Mouse (Mus musculus): ENCODE data around the gene Sfmbt1.

Gene Sfmbt1

GRCm38 (mm10) chr14:30714799-30715617 lies at the start of gene Sfmbt1:
Gene Sfmbt1 (plus strand): TSS chr14:30714849.
- no peak for DNase-seq

- DNase-seq: no peak
Measured at GRCm38 (mm10) chr14:30666061-30666460, 48.6 kb upstream of the Sfmbt1 start.

GRCm38 (mm10) chr14:30666604-30667003 lies 48.0 kb upstream of the Sfmbt1 start:
- DNase-seq: no peak

- no peak for DNase-seq
Measured at GRCm38 (mm10) chr14:30670161-30670560, 44.5 kb upstream of the Sfmbt1 start.

- DNase-seq: no peak
Measured at GRCm38 (mm10) chr14:30671095-30671985, 43.3 kb upstream of the Sfmbt1 start.

- peak; percentile 72 for DNase-seq
Measured at GRCm38 (mm10) chr14:30671986-30672312, 42.7 kb upstream of the Sfmbt1 start.

GRCm38 (mm10) chr14:30674947-30675346 lies 39.7 kb upstream of the Sfmbt1 start:
- DNase-seq: no peak

- no peak for DNase-seq
Measured at GRCm38 (mm10) chr14:30682131-30682530, 32.5 kb upstream of the Sfmbt1 start.

- DNase-seq: peak; percentile 31
Measured at GRCm38 (mm10) chr14:30690685-30691084, 24.0 kb upstream of the Sfmbt1 start.

GRCm38 (mm10) chr14:30692439-30692838 lies 22.2 kb upstream of the Sfmbt1 start:
- no peak for DNase-seq

DNA sequence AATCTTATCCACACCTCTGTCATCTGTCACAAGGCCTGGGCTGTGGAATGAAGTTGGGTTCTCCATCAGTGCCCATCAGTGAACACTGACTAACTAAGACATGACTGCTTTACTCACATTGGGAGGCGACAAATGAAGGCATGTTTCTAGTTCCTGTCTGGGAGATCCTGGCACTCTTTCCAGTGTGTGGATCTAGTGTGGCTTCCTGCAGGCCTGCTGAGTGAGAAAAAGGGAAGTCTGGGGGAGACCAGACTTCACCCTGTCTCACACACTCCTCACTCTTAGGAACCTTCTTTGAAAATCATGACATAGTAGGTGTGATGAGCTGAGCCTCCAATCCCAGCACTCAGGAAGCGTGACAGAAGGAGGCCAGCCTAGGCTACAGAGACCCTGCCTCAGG lies 19.9 kb upstream of the Sfmbt1 start:
- DNase-seq: no peak

GRCm38 (mm10) chr14:30695609-30696008 lies 19.0 kb upstream of the Sfmbt1 start:
- peak; percentile 78 for DNase-seq

GRCm38 (mm10) chr14:30697407-30698052 lies 17.1 kb upstream of the Sfmbt1 start:
- no peak for DNase-seq

DNA sequence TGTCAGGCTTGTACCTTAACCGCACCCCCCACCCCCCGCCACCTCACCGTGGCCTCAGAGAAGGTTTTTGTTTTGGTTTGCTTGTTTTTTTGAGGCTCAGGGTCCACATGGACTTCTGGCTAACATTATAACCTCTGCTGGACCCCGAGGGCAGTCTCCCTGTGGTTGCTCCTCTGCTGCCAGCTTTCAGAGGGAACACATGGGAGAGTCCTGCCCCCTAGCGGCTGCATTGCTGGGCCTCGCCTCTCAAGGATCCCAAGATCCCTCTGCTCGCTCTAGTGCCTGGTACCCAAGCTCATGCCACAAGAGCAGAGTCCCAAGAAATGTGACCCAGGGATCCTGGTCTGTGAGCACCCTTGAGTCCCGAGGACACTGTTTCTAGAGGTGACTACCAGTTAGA lies 15.0 kb upstream of the Sfmbt1 start:
- peak; percentile 44 for DNase-seq

DNA sequence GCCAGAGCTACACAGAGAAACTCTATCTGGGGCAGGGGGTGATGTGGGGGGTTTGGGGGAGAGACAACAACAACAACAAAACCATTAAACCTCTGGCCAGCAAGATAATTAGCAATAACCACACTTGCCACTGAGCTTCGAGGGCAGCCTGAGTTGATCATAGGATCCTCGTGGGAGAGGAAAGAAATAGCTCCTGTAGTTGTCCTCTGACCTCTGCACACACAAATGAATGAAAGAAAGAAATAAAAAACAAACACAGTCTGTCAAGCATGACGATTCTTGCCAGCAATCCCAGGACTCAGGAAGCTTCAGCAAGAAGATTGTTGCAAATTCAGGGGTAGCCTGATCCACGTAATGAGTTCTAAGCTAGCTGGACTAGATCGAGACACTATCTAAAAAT lies 12.1 kb upstream of the Sfmbt1 start:
- peak; percentile 28 for DNase-seq

DNA sequence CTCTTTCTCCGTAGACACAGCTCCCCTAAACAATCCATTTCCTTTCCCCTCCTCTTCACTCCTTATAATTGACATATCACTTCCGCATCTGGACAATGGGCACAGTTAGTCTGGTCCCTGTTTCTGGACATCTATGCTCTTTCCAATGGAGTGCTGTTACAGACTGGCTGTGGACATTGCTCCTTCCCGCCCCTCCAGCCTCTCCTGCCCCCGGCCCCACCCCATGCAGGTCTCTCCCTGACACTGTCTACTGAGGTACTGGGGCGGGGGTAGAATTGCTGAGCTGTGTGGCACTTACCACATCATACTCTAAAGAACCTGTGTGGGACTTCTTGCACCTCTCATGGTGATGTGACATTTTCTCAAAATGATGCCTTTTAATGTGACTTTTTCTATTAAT lies 11.6 kb upstream of the Sfmbt1 start:
- DNase-seq: no peak

DNA sequence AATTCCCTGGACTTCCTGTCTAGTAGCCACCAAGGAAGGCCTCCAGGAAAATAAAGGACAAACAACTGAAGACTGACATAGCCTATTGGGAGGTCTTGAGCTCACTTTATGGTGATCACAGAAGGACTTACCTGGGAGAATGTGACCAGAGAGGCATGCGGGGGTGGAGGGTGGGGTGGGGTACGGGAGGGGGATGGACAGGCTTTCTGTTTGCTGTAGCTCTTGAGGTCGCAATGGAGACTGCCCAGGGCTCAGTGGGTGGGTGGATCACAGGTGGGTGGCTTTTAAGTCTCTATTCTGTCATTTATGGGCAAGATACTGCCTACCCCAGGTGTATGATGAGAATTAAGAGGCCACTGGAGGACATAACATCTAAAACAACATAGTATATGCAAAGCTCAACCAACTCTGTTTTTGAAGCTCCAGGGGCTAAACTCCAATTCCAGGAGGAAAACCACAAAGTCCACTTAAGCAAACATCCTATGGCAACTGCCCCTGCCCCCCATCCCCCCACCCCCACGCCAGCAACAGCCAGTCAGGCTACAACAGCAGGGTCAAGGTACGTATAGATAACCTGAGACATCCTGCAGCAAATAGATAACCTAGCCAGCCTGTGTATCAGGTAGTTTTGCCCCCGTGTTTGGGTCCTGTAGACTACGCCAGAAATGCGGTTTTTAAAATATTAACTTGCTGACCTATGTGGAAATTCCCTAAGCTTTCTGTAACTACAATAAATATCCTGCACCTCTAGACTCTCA lies 10.4 kb upstream of the Sfmbt1 start:
- DNase-seq: no peak

- DNase-seq: no peak
Measured at GRCm38 (mm10) chr14:30711892-30712291, 2.8 kb upstream of the Sfmbt1 start.

- DNase-seq: no peak
Measured at GRCm38 (mm10) chr14:30713769-30714168, 880 bp upstream of the Sfmbt1 start.

DNA sequence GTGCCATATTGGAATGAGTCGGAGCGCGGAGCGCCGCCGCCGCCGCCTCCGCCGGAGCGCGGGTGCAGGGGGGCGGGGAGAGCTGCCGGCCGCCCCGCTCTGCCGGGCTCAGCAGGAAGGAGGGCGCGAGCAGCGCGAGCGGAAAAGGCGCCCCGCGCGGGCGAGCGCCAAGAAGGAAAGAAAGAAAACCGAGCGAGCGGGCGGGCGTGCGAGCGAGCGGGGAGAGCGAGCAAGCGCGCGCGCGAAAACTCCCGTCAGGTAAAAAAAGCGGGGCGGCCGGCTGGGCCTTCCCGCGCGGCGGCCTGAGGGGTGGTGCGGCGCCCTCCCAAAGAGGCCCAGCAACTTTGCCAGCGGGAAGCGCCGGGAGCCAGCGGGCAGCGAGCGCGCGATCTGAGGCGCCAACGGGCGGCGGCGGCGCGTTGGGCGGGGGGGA lies 985 bp downstream of the Sfmbt1 start:
- peak; percentile 74 for DNase-seq

DNA sequence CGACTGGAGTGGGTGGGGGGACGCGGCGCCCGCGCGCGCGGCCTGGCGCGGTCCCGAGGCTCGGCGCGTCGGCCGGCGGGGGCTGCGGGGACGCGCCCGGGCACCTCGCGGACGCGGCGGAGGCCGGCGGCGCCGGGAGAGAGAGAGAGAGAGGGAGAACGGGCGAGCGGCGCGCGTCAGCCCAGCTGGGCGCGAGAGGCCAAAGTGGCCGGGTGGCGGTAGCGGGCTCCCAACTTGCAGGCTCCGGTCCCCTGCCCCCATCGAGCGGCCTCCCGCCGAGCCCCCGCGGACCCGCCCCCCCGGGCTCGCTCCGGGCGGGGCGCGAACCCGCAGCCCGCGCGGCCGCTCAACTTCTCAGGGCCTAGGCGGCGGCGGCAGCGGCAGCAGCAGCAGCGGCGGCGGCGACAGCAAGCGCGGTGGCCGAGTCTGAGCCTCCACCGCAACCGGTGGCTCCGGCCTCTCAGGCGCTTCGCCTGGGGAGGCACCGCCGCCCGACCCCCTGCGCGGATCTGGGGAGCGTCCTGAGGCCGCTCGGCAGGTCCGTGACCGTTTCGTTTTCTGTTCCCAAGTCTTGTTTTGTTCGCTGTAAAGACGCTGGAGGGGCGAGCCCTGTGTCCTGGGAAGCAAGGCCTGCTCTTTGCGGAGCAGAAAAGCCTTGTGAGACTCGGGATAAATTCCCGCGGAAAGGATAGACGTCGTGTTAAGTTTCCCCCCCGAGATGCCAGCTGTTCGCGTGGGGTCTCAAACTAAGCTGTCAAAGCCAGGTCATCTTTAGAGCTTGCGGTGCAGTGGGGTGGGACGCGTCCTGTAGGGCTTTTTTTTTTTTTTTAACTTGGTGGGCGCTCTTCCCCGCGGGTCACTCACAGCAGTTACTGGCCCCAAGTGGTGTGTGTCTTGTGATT lies 1.7 kb downstream of the Sfmbt1 start:
- DNase-seq: peak; percentile 39

DNA sequence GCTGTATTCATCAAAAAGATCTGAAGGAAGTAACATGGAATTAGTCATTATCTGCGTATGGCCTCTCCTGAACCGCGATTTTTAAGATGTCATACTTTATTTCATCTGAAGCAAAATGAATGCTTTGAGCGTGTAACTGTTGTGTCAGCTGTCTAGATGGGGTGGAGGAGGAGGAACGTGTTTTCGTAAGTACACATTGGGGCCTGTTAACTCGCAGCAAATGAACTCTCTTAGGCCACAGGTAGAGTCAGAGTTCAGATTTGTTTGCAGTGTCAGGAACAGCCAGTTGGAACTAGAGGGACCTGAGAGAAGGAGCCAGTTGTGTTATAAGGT lies 2.3 kb downstream of the Sfmbt1 start:
- DNase-seq: peak; percentile 37
